Mouse (Mus musculus) telencephalon, adult 2 months (tissue): ENCODE measurements around the gene Gm9913.

Experiments used
- DNase-seq: peaks from one replicate; pipeline ENCODE4 v3.0.0-alpha.2; 2011; ENCODE audit warnings: low read depth, low spot score

The Gm9913 gene

DNA sequence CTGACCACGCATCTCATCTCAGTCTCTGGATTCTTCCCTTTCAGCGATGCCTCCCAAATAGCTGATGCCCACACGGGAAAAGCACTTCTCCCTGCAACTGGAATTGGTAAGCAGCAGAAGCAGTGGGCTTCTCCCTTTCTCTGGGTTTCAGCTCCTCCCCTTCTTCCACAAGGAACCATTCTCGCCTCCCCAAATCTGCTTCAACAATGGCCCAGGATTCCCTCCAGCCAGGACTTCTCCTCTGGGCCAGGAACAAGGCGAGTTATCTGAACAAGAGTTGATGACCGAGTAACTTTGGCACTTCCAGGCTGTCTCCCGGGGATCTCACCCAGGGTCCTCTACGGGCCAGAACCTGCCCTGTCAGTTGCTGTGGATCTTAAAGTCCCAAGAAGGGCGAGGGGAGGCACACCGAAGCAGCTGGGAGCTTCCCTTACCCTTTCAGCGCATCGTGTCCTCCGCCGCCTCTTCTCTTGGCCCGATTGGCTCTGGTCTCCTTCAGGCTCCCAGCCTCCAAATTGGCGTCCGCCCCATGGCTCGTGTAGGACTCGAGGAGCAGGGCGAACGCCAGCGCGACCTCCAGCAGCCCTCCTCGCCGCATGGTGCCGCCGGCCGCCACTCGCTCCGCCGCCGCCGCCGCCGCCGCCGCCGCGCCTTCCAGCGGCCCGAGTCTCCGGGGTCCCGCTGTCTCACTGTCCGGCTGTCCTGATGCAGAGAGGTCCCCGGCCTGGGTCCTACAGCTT, at the start of gene Gm9913:
TSS of gene Gm9913 (plus strand) at position 84 of the 740 bp plus-strand sequence.
- no peak for DNase-seq

DNA sequence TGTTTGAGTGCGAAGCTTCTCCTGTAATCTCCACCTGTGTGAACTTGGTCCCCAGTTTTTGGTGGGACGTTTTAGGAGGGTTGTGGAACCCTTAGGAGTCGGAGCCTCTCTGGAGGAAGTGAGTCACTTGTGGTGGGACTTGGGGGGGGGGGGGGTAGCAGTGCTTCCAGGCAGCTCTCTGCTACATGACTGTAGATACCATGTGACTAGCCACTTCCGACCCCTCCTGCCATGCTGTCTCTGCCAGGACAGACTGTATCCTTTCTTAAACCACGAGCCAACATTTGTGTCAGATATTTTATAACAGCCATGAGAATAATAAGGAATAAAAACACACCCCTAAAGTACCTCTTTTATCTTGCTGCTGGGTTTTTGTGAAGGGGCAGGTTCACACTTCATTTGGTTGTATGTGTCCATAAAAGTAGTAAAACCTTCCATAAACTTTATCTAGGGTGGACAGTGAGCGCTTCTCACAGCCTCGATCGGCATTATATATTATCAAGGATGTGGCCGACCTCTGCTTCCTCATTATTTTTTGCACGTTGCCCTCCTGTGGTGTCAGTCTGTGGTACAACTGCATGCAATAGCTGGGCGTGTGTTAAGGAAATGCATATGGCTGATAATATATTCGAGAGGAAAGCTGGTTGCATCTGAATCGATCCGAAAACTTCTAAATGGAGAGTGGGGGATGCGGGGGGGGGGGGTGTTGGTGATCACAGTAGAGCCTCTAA, 48.7 kb upstream of the Gm9913 start:
- DNase-seq, result no peak

DNA sequence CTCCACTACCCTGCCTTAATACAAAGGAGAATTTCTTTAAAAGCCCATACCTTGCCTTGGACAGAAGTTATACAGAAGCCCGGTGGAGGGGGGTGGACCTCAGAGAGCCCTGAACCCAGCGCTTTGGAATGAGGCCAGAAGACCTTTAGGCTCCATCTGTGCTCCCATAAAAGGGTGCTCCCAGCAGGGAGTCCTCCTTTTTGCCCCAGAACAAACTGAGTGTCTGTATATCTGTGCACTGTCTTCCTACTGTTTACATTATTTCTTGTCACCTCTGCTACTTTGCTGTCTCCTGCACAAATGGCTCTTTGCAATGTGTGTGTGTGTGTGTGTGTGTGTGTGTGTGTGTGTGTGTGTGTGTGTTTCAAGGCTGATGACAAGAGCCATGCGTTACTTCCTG, 45.8 kb upstream of the Gm9913 start:
- DNase-seq, result no peak

- DNase-seq, result no peak
These were observed 40.9 kb upstream of the Gm9913 start for GRCm38 (mm10) chr2:125464036-125464435.

GRCm38 (mm10) chr2:125470553-125471295, 34.2 kb upstream of the Gm9913 start:
- peak; percentile 21 for DNase-seq

DNA sequence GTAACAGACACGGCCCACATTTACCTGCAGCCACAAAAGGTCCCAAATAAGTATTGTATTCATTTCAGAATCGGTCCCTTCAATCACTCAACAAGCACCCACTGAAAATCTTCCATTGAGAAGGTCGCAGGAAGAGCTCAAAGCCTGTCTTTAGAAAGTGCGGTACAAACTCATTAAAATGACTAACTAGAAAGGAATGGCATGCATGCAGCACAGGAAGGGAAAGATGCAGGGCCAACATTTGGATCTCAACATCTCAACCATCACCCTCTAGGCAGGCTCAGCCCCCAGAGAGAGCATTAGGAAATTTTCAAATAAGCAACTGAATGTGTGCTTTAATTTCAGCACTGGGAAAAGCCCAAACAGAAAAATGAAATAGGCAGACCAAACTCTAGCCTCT, 33.2 kb upstream of the Gm9913 start:
- no peak for DNase-seq

GRCm38 (mm10) chr2:125473228-125473627, 31.7 kb upstream of the Gm9913 start:
- no peak for DNase-seq

DNA sequence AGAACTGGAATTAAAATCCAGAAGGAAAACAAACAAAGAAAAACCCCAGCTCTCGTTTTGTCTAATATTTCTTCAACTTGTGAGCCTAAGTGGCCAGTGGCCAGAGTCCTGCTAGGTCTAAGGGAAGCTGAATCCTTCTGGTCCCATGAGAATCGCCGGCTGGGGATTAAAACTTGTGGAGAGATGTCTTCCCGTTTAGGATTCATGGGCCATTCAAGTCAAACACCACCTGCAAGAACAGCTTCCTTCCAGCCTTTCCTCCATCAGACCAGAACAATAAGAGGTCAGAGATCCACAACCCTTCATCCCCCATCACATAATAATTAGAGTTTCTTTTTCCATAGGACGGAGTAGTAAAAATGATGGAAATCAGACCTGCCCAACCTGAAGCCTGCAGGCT, 30.2 kb upstream of the Gm9913 start:
- no peak for DNase-seq

GRCm38 (mm10) chr2:125476231-125476630, 28.7 kb upstream of the Gm9913 start:
- no peak for DNase-seq

DNA sequence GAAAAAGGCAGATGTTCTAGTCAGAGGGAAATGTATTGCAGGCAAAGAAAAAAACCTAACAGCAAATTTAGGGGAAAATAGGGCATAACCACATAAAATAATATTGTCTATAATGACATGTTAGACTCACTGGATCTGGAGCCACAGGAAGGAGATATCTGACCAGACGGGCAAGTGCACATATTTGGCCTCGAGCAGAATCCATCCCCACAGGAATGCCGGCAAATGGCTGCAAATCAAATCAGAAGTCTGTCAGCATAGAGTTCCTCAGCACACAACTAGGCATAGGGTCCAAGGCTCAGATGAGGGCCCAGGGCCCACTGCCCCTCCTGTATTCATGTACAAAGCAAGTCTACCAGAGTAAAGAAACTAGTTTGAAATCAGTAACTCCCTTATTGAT, 27.5 kb upstream of the Gm9913 start:
- no peak for DNase-seq

GRCm38 (mm10) chr2:125478705-125479104, 26.2 kb upstream of the Gm9913 start:
- DNase-seq, result no peak

DNA sequence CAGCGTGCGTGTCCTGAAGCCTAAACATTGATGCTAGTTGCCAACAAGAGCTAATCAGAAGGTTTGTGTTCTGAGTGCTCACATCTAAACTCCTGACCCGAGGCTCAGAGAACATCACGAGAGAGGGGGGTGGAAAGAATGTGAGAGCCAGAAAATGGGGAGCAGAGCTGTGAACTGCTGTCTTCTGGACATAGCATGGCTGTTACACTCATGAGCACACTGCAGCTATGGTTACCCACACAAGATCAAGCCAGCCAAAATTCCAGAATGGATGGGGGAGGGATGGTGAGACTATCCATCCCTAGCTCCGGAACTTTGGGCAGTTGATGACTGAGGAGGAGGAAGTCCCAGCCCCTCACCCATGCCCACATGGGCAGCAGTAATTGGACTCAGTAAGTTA, 24.8 kb upstream of the Gm9913 start:
- no peak for DNase-seq

DNA sequence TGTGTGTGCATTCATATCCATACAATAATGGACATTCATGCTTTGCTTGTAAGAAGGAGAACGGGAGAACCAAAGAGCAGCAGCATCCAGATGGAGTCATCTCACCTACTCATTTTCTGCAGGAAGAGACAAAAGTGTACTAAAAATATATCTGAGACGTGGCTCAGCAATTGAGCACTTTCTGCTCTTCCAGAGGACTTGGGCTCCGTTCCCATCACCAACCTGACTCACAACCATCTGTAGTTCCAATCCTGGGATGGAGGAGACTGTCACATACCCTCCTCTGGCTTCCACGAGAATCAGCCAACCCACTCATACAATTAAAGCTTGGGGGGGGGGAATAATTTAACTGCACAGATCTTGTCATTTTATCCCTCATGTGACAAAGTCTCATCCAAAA, 23.8 kb upstream of the Gm9913 start:
- DNase-seq, result peak; percentile 88

GRCm38 (mm10) chr2:125481531-125482317, 23.2 kb upstream of the Gm9913 start:
- no peak for DNase-seq

- DNase-seq, result no peak
These were observed 20.7 kb upstream of the Gm9913 start for GRCm38 (mm10) chr2:125484164-125484563.

GRCm38 (mm10) chr2:125484910-125485309, 20.0 kb upstream of the Gm9913 start:
- no peak for DNase-seq

- DNase-seq, result no peak
These were observed 14.9 kb upstream of the Gm9913 start for GRCm38 (mm10) chr2:125489979-125490378.

GRCm38 (mm10) chr2:125492050-125492900, 12.6 kb upstream of the Gm9913 start:
- DNase-seq, result no peak

DNA sequence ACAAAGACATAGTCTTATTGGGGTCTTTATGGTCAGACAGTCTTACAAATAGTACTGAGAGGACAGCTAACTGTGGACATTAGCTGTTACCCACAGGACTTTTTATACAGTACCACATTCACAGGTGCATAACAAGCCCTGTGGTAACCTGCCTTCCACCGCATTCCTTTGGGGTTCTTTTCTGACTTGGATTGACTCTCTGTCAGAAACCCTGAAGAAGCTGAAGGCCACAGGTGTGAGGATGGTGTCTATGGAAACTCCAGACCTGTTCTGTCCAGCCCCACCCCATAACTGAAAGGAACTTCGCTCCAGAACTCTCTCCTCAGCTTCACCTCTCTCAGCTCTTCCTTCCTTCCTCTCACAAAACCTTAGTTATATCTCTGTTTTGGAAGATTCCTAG, 10.6 kb upstream of the Gm9913 start:
- DNase-seq, result no peak
